Mouse (Mus musculus): ENCODE results near the gene Thra. TPM values are rescaled to one million over a fixed set of nuclear protein-coding genes. Genes with fewer than 3 reads are reported as not detected.

Thra gene
- polyA plus RNA-seq, 1 experiment from 2014 or later: 186 TPM

DNA sequence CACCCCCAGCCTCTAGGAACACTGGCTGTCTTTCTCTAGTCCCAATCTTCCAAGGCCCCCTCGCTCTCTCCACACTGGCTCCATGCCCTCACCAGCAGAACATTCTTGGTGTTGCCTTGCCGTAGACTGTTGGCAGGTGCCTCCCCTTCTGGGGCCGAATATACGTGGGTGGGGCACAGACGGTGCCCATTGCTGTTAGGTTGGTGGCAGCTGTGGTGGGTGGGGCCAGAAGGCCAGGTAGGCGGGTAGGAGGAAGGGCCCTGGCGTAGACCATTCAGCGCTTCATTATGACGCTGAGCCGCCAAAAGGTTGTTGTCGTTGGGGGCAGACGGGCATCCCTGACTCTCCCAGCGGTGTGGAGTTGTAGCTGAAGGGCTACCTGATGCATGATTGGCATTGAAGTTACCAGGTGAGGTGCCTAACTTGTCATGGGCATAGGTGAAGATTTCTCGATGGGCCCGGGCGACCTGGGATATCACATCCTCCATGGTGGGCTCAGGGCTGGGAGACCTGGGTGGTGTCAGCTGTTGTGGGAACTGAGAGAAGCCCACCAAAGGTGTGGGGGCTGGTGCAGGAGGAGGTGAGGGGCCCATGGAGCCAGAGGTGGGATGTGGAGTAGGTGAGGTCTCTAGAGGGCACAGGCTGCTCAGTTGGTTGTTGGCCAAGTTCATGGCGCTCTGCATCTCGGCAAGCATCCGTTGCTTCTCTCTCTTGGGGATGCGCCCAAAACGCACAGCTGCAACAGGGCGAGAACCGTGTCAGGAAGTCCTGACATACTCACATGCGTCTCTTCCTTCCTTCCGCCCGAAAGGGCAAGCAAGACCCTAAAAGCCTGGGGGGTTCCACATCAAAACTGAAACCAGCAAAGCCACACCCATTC lies 29.9 kb downstream of the Thra start:
- 94% methylated on average over 26 of the region's 26 CpGs for WGBS
- H3K36me3 ChIP-seq (ENCODE audit: control insufficient read depth, insufficient read depth, low read length): peaks cover 25% of the 10 kb centered on the region; the same call in 1 of the 2 replicates
- no peak overlapping the region for H3K4me2 ChIP-seq (ENCODE audit: low read depth, low read length)
- H3K27ac ChIP-seq (ENCODE audit: low read depth, low read length): no peak overlapping the region
- no peaks in the 10 kb centered on the region for H3K27me3 ChIP-seq (ENCODE audit: control insufficient read depth, insufficient read depth, low read length)
- H3K4me3 ChIP-seq (ENCODE audit: low read depth, low read length): no peak overlapping the region
- no peak for ATAC-seq (ENCODE audit: low read depth)
- H3K4me1 ChIP-seq (ENCODE audit: control insufficient read depth, insufficient read depth, low read length): peaks cover 55% of the 10 kb centered on the region
- no peaks in the 10 kb centered on the region for H3K9me3 ChIP-seq (ENCODE audit: control insufficient read depth, low read length)
- H3K9ac ChIP-seq (replicated peaks; ENCODE audit: low read depth, low read length): no peak overlapping the region

DNA sequence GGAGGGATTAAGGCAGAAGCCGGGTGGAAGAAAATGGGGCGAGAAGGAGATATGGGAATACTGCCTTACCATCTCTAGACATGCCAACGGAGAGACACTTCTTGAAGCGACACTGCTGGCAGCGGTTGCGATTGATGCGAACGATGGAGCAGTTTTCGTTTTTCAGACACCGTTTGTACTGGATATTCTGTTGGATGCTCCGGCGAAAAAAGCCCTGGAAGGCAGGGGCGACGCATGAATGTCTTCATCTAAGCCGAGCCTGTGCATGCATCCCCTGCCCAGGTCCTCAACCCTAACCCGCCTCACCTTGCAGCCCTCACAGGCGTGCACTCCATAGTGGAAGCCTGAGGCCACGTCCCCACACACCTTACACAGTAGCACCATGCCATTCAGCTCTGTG lies 30.7 kb downstream of the Thra start:
- peaks cover 25% of the 10 kb centered on the region; the same call in 1 of the 2 replicates for H3K36me3 ChIP-seq (ENCODE audit: control insufficient read depth, insufficient read depth, low read length)
- H3K9me3 ChIP-seq (ENCODE audit: control insufficient read depth, low read length): no peaks in the 10 kb centered on the region
- no peak for ATAC-seq (ENCODE audit: low read depth)
- 95% methylated on average over 18 of the region's 18 CpGs for WGBS
- no peak overlapping the region for H3K4me3 ChIP-seq (ENCODE audit: low read depth, low read length)
- no peak overlapping the region for H3K4me2 ChIP-seq (ENCODE audit: low read depth, low read length)
- H3K27ac ChIP-seq (ENCODE audit: low read depth, low read length): no peak overlapping the region
- no peaks in the 10 kb centered on the region for H3K27me3 ChIP-seq (ENCODE audit: control insufficient read depth, insufficient read depth, low read length)
- no peak overlapping the region for H3K9ac ChIP-seq (replicated peaks; ENCODE audit: low read depth, low read length)
- H3K4me1 ChIP-seq (ENCODE audit: control insufficient read depth, insufficient read depth, low read length): peaks cover 57% of the 10 kb centered on the region

DNA sequence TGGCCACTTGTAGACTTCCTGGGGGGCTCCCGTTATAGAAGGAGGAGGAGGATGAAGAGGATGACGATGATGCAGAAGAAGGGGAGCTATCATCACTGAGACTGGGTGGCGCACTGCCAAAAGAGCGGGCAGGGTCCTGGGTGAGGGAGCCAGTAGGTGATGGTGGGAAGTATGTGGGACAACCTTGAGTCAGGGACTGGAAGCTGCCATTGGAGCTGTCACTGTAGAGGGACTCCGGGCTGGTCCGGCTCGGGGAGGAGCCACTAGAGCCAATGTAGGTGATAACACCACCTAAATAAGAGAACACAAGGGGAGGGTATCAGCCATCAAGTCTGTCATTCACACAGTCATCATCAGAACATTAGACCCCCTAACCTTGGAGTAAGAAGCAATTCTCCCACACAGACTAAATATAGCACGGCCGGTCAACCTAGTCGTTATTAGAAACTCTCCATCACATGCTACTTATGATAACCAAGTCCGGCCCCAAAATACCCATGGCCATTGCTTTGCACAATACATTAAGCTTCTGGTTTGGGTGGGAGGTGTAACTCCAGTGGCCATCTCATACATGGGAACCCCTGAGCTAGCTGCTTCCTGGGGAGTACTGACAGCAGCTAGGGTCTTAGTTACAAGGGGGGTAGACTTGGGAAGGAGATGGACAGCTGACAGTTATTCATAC lies 31.5 kb downstream of the Thra start:
- Histone ChIP-seq H3K27ac (ENCODE audit: low read depth, low read length) (no peak overlapping the region), H3K9me3 (ENCODE audit: control insufficient read depth, low read length) (no peaks in the 10 kb centered on the region), H3K4me3 (ENCODE audit: low read depth, low read length) (no peak overlapping the region), H3K9ac (replicated peaks; ENCODE audit: low read depth, low read length) (no peak overlapping the region), H3K27me3 (ENCODE audit: control insufficient read depth, insufficient read depth, low read length) (no peaks in the 10 kb centered on the region), H3K36me3 (ENCODE audit: control insufficient read depth, insufficient read depth, low read length) (peaks cover 25% of the 10 kb centered on the region; the same call in 1 of the 2 replicates), H3K4me2 (ENCODE audit: low read depth, low read length) (no peak overlapping the region), H3K4me1 (ENCODE audit: control insufficient read depth, insufficient read depth, low read length) (peaks cover 52% of the 10 kb centered on the region)
- no peak for ATAC-seq (ENCODE audit: low read depth)
- WGBS: 90% methylated on average over 11 of the region's 11 CpGs

GRCm38 (mm10) chr11:98772667-98773171 lies 32.3 kb downstream of the Thra start:
- 75% methylated on average over 8 of the region's 8 CpGs for WGBS
- H3K9me3 ChIP-seq (ENCODE audit: control insufficient read depth, low read length): no peaks in the 10 kb centered on the region
- ATAC-seq (ENCODE audit: low read depth): no peak
- no peak overlapping the region for H3K27ac ChIP-seq (ENCODE audit: low read depth, low read length)
- H3K36me3 ChIP-seq (ENCODE audit: control insufficient read depth, insufficient read depth, low read length): peaks cover 25% of the 10 kb centered on the region; the same call in 1 of the 2 replicates
- H3K4me2 ChIP-seq (ENCODE audit: low read depth, low read length): peak overlapping the region; percentile 8; the same call in 1 of the 2 replicates
- H3K27me3 ChIP-seq (ENCODE audit: control insufficient read depth, insufficient read depth, low read length): no peaks in the 10 kb centered on the region
- H3K9ac ChIP-seq (replicated peaks; ENCODE audit: low read depth, low read length): no peak overlapping the region
- H3K4me1 ChIP-seq (ENCODE audit: control insufficient read depth, insufficient read depth, low read length): peaks cover 47% of the 10 kb centered on the region
- no peak overlapping the region for H3K4me3 ChIP-seq (ENCODE audit: low read depth, low read length)

GRCm38 (mm10) chr11:98773635-98774295 lies 33.3 kb downstream of the Thra start:
- H3K4me1 ChIP-seq (ENCODE audit: control insufficient read depth, insufficient read depth, low read length): peaks cover 37% of the 10 kb centered on the region
- peak overlapping the region; percentile 25; the same call in 1 of the 2 replicates for H3K9ac ChIP-seq (replicated peaks; ENCODE audit: low read depth, low read length)
- ATAC-seq (ENCODE audit: low read depth): peak; percentile 67
- no peaks in the 10 kb centered on the region for H3K27me3 ChIP-seq (ENCODE audit: control insufficient read depth, insufficient read depth, low read length)
- H3K4me2 ChIP-seq (ENCODE audit: low read depth, low read length): peak overlapping the region; percentile 84
- peaks cover 20% of the 10 kb centered on the region; the same call in 1 of the 2 replicates for H3K36me3 ChIP-seq (ENCODE audit: control insufficient read depth, insufficient read depth, low read length)
- H3K9me3 ChIP-seq (ENCODE audit: control insufficient read depth, low read length): no peaks in the 10 kb centered on the region
- WGBS: 1% methylated on average over 37 of the region's 37 CpGs
- H3K4me3 ChIP-seq (ENCODE audit: low read depth, low read length): peak overlapping the region; percentile 39
- H3K27ac ChIP-seq (ENCODE audit: low read depth, low read length): no peak overlapping the region

GRCm38 (mm10) chr11:98774582-98775347 lies 34.3 kb downstream of the Thra start, which contains the start of gene Nr1d1:
Gene Nr1d1, minus strand, starts transcription at chr11:98775333.
- peaks cover 34% of the 10 kb centered on the region for H3K4me1 ChIP-seq (ENCODE audit: control insufficient read depth, insufficient read depth, low read length)

DNA sequence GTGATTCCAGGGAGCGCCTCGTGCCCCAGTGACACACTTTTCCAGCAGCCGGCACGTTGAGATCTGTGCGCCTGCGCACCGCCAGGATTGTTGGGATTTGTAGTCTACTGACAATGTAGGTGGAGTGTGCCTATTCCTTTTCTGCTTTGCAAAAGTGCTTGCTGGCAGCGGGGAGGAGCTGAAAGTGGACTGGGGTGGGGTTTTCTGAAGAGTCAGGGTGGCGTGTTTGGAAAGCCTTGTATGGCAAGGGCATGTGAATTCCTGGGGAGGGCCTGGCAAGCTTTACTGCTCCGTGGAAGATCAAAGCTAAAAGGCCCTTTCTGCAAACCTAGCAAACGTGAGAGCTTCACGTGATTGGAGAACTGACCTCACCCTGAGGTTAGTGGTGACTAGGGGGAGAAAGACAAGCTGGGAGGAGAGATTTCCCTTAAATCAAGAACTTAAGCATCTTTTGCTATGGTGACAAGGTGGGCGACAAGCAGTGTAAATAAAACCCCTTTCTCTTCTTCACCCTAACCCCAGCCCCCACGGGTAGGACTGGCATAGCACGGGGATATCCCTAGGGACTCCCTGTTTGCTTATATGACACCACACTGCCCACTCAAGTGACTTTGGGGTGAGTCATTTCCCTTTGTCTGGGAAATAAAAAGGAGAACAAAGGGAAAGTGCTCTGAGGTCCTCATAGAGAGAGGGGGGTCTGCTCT lies 35.1 kb downstream of the Thra start:
- peak overlapping the region; percentile 39 for H3K4me3 ChIP-seq (ENCODE audit: low read depth, low read length)
- WGBS: 4% methylated on average over 15 of the region's 15 CpGs
- peaks cover 4% of the 10 kb centered on the region; the same call in 1 of the 2 replicates for H3K36me3 ChIP-seq (ENCODE audit: control insufficient read depth, insufficient read depth, low read length)
- H3K27me3 ChIP-seq (ENCODE audit: control insufficient read depth, insufficient read depth, low read length): no peaks in the 10 kb centered on the region
- H3K9ac ChIP-seq (replicated peaks; ENCODE audit: low read depth, low read length): peak overlapping the region; percentile 37; the same call in 1 of the 2 replicates
- H3K27ac ChIP-seq (ENCODE audit: low read depth, low read length): peak overlapping the region; percentile 64
- peaks cover 34% of the 10 kb centered on the region for H3K4me1 ChIP-seq (ENCODE audit: control insufficient read depth, insufficient read depth, low read length)
- no peaks in the 10 kb centered on the region for H3K9me3 ChIP-seq (ENCODE audit: control insufficient read depth, low read length)
- peak; percentile 87 for ATAC-seq (ENCODE audit: low read depth)
- peak overlapping the region; percentile 84 for H3K4me2 ChIP-seq (ENCODE audit: low read depth, low read length)

More at GRCm38 (mm10) chr11:98774582-98775347, 34.3 kb downstream of the Thra start, which contains the start of gene Nr1d1:
- H3K27ac ChIP-seq (ENCODE audit: low read depth, low read length): peak within 1 kb of the TSS; percentile 64
- peaks cover 10% of the 10 kb centered on the region; the same call in 1 of the 2 replicates for H3K36me3 ChIP-seq (ENCODE audit: control insufficient read depth, insufficient read depth, low read length)
- under 1% methylated on average over 22 of the region's 22 CpGs for WGBS
- H3K9me3 ChIP-seq (ENCODE audit: control insufficient read depth, low read length): no peaks in the 10 kb centered on the region
- peak; percentile 32 for ATAC-seq (ENCODE audit: low read depth)
- peak within 1 kb of the TSS; percentile 39 for H3K4me3 ChIP-seq (ENCODE audit: low read depth, low read length)
- peak within 1 kb of the TSS; percentile 51 for H3K9ac ChIP-seq (replicated peaks; ENCODE audit: low read depth, low read length)
- H3K4me2 ChIP-seq (ENCODE audit: low read depth, low read length): peak within 1 kb of the TSS; percentile 84
- no peaks in the 10 kb centered on the region for H3K27me3 ChIP-seq (ENCODE audit: control insufficient read depth, insufficient read depth, low read length)
